Mouse (Mus musculus) hematopoietic stem cell, adult 5-6 weeks (primary cell): ENCODE data around the gene Lrrtm4. TPM values are rescaled to one million over a fixed set of nuclear protein-coding genes. Genes with fewer than 3 reads are reported as not detected.
A peak's percentile ranks its signal among the peaks of the same experiment; 100 is the strongest.

Source experiments
- ATAC-seq, 2 experiments: fragments of 125-278 bp in 1 of 2; replicated peaks in 1 of 2; 2 replicates each; pipeline ENCODE4 v1.8.0; 2016 to 2017; ENCODE audit warnings: inconsistent platforms in 2 of 2, mild to moderate bottlenecking in 2 of 2, moderate number of reproducible peaks in 2 of 2, low read depth in 1 of 2, moderate TSS enrichment in 1 of 2; ENCODE audit not compliant: low FRiP score in 2 of 2, poor library complexity in 2 of 2, severe bottlenecking in 2 of 2, insufficient read depth in 1 of 2, low TSS enrichment in 1 of 2
- total RNA-seq: library from RNA; stranded (forward); fragments of 172-1452, 232-1000 nt; gene quantifications from 2 replicates; pipeline ENCODE4 v1.2.3, GENCODE M21; 2017

The Lrrtm4 gene
- total RNA-seq, 1 experiment from 2014 or later = not detected

- ATAC-seq = peak in 1 of 2 experiments; percentile 27; a peak in 1 of 4 replicates
Measured at GRCm38 (mm10) chr6:80577227-80577626, 558.5 kb downstream of the Lrrtm4 start.

- ATAC-seq = peak; percentile 85 to 96
Measured at GRCm38 (mm10) chr6:80582225-80582624, 563.5 kb downstream of the Lrrtm4 start.

GRCm38 (mm10) chr6:80589776-80590175 lies 571.1 kb downstream of the Lrrtm4 start:
- no peak for ATAC-seq

GRCm38 (mm10) chr6:80619508-80619907 lies 600.8 kb downstream of the Lrrtm4 start:
- no peak for ATAC-seq

DNA sequence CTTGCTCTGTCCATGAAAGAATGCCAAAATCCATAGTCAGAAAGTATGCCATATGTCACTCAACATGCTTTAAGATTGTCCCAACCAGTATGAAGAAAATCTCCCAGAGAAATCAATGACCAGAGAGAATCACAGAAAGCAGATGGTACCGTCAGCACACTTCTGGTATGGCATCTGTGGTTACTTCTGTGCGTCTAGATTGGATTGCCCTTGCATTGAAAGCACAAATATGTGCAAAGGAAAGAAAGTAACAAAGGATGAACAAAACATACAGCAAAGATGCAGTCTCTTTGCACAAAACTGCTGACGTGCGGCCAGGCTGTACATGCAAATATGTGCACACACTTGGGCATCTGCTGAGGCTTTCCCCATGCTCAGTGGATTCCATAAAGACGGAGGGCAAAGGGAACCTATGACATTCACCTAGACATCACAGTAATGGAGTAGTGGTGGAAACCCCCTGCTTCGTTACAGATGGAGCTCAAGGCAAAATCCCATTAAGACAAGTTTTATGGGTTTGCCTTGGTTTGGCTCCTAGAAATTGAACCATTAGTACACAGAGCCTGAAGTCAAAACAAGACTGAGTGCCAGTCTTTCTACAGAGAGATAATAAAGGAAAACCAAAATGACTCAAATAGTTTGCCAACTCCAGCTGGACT lies 604.1 kb downstream of the Lrrtm4 start:
- no peak for ATAC-seq

GRCm38 (mm10) chr6:80625509-80625908 lies 606.8 kb downstream of the Lrrtm4 start:
- ATAC-seq = no peak

- no peak for ATAC-seq
Measured at GRCm38 (mm10) chr6:80662729-80663128, 644.1 kb downstream of the Lrrtm4 start.

- no peak for ATAC-seq
Measured at GRCm38 (mm10) chr6:80664039-80664438, 645.4 kb downstream of the Lrrtm4 start.

DNA sequence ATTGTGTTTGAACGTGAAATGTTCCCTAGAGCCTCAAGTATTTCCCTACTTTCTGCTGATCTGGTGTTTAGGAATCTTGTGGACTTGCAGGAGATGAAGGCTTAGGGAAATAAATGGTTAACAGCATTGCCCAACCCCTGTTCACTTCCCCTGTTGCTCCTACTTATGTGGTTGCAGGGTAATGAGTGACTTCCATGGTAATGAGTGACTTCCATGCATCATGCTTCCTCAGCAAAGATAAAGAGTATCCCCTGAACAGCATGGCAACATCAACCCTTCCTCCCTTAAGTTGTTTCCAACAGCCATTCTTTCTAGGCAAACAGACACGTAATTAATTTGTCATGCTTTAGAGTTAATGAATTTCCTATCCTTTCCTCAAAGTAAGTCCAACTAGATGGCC lies 685.5 kb downstream of the Lrrtm4 start:
- ATAC-seq = no peak

- ATAC-seq = no peak
Measured at GRCm38 (mm10) chr6:80720468-80720867, 701.8 kb downstream of the Lrrtm4 start.

DNA sequence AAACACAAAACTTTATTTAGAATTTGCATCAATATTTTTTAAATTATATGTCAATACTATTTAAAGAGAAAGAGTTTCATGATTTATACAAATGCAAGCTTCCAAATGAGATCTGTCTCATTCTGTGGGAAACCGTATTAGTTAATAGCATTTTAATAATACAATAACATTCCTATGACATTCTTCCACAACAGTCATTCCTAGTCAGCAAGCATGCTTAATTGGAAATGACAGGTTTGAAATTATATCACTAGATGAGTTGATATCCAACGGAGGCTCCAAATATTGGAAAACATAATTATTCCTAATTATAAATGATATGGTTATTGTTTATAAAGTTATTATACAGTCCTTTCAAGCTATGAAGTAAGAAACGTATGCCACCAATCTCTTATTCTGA lies 714.7 kb downstream of the Lrrtm4 start:
- ATAC-seq = no peak

DNA sequence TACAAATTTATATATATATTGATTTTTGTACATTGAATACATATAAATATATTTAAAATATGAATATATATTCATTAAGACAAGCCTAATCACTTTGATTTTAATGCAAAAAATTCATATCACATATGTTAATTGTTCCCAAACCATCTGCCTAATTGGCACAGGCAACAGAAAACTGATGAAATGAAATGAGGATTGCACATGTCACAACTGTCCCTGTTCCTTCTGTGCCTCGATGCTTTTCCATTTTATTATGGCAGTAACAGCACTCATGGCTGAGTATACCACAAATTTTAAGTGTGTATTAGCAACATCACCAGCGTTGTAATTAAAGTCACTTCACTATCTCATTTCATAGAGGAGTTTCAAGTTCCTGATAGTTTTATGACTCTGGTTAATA lies 732.1 kb downstream of the Lrrtm4 start:
- ATAC-seq = no peak

DNA sequence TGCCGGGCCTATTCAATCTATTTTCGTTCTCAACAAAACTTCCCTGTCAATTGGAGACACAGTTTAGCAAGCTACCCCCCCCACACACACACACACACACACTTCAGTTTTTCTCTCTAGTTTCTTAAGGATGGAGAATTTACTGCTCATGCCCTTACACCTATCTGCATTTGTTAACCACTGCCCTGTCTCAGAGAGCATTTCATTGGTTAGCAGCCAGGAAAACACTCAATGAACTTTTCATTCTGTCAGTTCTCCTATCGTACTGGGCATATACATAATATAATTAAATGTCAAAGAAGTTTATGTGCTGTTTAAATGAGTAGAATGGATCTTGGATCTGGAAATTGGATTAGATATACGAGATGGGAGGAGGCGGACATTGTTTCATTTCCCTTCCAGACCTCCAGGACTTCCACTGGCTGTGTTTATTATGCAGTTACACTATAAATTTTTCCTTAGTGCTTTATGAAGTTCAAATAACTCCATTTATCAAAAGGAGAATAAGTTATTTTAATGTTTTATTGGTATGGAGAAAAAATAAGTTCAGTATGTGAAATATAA lies 742.0 kb downstream of the Lrrtm4 start:
- ATAC-seq = no peak

- peak in 1 of 2 experiments; percentile 90; a peak in 2 of 4 replicates for ATAC-seq
Measured at GRCm38 (mm10) chr6:80786282-80786681, 767.6 kb downstream of the Lrrtm4 start.

GRCm38 (mm10) chr6:80823753-80824152 lies 805.1 kb downstream of the Lrrtm4 start:
- no peak for ATAC-seq

DNA sequence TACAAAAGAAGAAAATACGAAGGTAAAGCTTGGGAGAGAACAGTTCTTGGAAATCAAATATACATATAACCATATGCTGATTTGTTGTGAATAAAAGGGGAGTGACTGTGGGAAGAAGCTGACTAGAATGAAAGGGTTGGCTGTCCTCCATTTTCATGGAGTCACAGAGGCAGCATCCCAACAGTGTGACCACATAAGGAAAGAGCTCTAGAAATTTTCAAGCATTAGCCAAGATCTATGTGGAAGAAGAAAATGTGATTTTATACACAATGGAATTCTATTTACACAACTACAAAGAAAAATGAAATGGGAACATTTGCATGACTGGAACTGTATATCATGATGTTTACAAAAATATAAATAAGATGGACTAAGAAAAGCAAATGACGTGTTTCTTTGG lies 821.1 kb downstream of the Lrrtm4 start:
- ATAC-seq = no peak

- no peak for ATAC-seq
Measured at GRCm38 (mm10) chr6:80845294-80845693, 826.6 kb downstream of the Lrrtm4 start.

DNA sequence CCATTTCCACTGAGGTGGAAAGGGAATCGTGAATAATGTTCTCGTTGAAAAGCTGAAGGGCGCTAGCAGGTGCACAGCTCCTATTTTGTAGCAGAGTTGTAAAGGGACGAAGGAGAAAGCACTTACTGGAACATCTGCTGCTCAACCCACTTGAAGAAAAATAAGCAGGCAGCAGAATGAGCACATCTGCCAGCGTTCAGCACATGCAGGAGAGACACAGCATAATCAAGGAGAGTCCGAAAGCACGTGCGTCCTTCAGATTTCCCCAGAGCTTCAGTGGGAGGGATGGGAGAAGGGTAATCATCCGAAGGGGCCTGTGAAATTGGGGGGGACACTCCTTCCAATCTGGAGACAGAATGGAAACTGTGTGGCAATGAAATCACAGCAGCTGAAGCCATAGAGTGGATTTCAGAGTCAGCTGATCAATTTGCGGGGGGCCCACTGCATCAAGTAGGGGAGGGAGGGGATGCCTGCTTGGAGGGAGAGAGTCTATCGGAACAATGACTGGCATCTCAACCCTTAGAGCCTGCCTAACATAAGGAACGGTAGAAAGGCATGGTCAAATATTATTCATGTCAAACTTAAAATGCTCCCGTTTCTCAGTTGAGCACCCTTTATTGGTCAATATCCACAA lies 838.4 kb downstream of the Lrrtm4 start:
- no peak for ATAC-seq
